Mouse (Mus musculus) B cell, adult 2 months (primary cell): ENCODE data around the gene Ahdc1.
"Not testable (repeated sequence)": the region's sequence is repeated elsewhere in the genome, so short reads cannot be mapped to it uniquely, and the experiment has no call there.

Experiments
- DNase-seq, 2 experiments: peaks; one replicate each; pipeline ENCODE4 v3.0.0; 2022

Ahdc1 gene

DNA sequence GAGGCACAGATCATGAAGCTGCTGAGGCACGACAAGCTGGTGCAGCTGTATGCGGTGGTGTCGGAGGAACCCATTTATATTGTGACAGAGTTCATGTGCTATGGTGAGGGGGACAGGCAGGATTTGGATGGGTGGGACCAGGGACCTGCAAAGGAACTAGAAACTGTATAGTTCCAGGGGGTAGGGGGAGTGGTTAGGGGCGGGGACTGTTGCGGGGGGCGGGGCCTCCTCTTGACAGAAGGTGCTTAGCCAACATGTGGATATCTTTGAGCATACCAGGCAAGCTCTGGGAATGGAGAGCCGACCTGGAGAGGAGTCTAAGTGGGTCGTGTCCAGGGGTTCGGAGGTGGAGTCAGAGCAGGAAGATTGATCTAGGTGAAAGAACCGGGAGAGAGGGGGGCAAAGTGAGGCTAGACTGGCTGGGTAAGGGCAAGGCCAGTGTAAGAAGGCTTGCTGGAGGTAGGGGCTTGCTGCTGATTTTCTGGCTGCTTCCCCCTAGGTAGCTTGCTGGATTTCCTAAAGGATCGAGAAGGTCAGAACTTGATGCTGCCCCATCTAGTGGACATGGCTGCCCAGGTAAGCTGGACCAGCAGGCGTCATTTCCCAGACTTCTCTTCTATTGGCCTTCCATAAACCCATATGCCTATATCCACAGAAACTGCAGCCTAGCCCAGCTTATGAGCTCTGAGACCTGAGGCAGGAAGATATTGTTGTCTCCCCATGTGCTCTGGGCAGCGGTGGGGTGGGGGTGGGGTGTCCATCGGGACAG lies 13.4 kb upstream of the Ahdc1 start:
- no peak for DNase-seq

DNA sequence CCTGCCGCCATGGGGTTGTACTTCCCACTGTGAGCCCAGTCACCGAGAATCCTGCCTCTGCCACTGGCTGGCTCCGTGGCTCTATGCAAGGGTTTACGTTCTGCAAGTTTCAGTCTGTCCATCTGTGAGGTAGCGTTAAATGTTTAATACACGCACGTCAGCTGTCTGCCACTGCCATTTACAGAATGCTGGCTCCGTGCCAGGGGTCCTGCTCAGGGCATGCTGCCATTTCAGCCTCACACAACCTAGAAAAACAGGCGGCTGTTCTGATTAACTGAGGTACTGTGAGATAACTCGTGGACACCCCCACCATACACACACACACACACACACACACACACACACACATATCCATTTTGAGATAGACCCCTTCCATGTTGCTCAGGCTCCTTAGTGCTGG lies 8.2 kb upstream of the Ahdc1 start:
- DNase-seq, result peak; percentile 27 to 30

DNA sequence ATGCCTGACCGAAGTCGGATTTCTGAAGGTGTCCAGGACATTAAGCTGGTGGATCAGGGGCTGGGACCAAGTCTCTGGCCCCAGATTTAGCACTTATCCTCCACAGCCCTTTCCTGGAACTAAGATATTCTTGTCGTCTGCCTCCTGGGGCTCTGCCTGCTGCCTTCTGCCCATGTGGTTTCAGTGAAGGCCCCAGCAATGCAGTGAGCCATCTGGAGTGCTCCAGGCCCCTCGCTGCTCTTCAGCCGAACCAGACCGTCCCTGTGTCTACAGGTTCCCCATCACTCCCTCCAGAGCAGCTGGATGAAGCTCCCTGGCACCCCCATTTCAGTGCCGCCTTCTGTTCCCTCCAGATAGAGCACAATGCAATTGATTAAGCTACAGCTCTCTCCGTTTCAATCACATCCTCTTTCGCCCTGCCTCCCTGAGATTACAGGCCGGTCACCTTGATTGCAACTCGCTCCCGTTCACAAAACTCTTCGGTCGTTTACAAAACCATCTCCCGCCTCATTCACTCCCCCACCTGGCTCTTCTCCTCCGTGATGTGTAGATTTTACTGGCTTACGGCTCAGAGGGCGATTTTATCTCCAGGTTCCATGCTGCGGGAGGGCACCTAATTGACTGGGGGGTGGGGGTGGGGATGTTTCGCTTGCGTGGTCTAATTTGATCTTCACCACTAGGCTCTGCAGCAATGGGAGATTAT lies 7.6 kb upstream of the Ahdc1 start:
- no peak for DNase-seq

DNA sequence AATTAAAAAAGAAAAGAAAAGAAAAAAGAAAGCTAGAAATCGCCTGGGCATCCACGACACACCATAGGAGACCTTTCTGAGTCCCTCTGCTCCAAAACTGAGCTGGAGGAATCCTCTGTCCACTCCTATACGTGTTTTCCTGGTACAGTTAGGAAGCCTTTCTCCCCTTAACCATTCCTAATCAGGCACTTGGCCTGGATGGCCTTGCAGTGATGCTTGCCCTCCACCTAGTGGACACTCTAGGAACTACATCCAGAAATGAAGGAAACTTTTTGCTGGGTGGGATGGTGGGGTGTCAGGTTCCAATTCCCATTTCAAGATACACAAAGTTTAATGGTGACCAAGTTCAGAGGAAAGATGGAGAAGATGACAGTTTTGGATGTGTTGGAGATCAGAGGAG lies 5.8 kb upstream of the Ahdc1 start:
- peak; percentile 82 for DNase-seq

DNA sequence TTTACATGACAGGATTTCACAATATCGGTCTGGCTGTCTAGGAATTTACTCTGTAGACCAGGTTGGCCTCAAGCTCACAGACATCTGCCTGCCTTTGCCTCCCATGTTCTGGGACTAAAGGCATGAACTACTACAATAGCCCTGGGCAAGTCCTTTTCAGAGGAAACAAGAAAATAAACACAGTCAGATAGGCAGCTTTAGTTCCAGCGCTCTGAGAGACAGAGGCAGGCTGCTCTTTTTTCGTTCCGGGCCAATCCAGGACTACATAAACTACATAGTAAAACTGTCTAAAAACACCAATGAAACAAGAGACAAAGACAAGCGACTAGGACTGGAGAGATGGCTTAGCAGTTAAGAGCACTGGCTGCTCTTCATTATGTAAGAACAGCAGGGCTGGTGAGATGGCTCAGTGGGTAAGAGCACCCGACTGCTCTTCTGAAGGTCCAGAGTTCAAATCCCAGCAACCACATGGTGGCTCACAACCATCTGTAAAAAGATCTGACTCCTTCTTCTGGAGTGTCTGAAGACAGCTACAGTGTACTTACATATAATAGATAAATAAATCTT lies 5.1 kb upstream of the Ahdc1 start:
- not testable (repeated sequence) for DNase-seq

DNA sequence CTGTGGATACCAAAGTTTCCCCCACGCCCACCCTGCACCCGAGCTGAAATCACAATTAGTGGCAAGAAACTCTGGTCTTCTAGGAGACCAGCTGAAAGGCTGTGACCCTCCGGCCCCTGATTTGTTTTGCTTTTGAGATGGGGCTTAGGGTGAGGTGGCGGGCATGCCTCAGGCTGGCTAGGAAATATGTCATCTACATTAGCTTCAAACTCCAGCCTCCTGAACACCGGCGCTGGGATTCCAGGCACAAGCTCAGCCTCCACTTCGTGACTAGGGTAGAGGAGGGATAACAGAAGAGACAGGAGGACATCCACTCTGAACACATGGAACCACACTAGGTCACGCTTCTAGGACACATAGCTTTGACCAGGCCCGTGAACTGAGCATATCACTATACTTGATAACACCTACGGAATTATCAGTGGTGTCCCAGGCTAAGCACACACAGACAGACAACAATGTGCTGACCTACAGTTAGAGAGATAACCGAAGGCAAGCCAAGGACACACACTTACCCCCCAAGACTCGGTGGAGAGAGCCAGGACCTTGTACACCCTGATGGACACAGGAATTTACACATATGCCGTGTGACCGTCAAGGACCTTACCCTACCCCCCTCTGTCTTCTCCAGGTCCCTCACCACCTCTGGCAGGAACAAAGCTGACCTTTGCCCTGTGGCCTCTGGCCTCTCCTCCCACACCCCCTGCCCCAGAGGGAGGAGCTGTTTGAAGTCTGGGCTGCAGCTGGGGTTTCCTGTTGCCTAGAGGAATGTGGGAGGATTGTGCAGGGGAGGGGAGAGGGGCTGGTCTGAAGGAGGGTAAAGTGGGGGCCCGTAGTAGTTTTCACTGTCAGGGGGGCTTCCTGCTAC lies 3.3 kb upstream of the Ahdc1 start:
- DNase-seq, result no peak

DNA sequence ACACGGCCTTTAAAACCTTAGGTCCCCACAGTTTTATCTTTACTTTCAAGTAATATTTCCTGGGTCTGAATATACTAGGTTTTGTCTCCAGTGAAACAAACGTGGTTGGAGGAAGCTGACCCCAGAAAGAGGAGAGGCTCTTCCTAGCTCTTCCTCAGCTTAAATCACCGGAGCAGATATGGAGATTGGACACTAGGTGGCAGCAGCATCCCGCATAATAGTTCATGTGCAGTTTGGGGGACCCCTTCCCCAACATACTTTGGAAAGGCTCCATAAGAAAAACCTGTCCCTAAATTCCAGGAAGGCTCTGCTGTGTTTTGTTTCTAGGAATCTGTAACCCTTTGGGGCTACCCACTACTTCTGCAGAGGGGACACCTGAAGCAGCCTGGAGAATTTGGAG lies 1.9 kb upstream of the Ahdc1 start:
- peak; percentile 79 to 81 for DNase-seq

DNA sequence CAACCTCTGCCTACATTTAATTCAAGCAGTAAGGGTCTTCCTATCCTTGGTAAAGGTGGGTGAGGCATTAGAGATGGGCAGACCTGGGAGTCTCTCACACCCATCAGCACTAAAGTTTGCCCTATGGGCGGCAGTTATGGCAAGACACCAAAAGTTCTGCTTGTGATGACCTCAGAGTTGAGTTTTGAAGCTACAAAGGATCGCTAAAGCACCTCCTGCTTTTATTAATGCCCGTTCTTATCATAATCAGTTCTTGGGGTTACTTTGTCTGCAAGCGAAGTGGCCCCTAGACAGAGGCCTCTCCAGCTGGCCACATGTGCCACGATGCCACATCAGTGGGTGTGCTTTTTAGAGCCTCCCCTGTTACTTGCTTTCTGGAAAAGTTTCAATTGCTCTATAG lies 1.4 kb upstream of the Ahdc1 start:
- DNase-seq, result no peak

DNA sequence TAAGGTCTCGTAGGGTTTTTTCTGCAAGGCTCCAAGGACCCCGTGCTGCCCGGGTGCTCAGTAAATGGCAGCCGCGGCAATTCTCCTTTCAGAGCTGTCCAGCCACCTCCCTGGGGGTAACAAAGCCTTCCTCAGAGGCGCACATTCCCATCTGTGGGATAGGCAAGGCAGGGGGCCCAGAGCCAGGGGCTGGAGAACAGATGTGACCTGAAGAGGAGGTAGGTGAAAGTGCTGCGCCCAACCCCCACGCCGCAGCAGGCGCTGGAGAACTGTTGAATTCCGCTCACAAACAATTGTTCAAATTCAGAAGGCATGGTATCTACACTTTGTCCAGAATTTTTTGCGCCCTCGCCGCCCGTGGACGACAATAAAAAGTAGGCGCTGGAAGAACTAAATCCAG lies 449 bp upstream of the Ahdc1 start:
- DNase-seq, result peak; percentile 10 to 20

DNA sequence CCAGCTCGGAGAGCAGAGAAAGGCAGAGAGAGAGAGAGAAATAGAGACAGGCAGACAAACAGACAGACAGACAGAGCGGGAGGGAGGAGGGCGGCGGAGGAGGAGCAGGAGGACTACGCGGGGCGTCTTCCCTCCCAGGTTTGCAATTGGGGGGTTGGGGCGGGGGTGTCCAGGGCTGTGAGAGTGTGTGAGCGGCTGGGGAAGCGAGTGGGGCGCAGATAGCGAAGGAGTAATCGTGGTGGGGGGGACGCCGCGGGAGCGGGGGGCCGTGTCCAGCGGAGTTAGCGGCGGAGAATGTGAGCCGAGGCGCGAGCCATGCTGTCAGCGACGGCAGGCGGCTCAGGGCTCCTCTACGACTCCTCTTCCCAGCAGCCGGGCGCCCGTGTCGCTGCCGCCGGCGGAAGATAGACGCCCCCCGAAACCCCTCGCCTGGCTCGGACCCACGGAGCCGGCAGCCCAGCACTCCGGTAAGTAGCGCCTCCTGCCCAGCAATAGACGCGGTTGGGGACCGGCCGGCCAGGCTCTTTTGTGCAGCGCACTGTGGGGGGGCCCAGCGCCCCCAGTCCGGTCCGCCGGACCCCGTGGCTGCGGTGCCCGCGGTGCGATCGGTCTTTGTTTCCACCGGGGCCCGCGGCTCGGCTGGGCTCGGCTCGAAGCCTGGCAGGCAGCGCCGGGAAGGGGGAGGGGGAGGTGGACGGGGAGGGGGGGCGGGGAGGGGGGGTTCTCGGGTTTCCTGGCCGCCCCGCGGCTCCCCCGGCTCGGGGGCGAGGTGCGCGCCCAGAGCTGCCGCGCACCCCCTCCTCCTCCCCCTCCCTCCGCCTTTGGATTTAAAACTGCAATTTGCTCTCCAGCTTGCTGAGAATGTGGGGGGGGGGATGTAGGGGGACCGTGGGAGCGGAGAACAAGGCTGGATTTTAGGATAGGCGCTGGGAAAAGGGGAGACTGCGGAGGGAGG lies 1.0 kb downstream of the Ahdc1 start:
- peak; percentile 47 to 49 for DNase-seq

DNA sequence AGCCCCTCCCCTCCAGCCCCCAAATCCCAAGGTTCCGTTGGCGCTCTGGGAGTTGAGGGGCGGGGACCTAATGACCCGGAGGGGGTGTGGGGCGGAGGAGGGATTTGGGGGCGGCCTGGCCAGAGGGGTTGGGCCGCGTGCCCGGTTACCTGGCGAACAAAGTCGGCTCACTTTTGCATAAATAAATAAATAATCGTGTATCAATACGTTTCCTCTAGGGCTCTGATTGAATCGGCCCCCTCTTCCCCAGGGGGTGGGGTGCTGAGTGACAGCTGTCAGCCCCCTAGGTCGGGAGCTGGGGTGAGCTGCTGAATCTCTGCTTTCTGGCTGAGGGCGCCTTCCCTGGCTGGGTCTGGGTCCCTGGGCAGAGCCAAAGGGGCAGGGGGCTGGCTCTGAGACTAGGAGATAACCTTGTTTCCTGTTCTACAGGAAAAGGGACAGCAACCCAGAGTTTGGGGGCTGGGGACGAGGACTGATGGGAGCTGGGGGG lies 1.8 kb downstream of the Ahdc1 start:
- peak; percentile 42 to 51 for DNase-seq

DNA sequence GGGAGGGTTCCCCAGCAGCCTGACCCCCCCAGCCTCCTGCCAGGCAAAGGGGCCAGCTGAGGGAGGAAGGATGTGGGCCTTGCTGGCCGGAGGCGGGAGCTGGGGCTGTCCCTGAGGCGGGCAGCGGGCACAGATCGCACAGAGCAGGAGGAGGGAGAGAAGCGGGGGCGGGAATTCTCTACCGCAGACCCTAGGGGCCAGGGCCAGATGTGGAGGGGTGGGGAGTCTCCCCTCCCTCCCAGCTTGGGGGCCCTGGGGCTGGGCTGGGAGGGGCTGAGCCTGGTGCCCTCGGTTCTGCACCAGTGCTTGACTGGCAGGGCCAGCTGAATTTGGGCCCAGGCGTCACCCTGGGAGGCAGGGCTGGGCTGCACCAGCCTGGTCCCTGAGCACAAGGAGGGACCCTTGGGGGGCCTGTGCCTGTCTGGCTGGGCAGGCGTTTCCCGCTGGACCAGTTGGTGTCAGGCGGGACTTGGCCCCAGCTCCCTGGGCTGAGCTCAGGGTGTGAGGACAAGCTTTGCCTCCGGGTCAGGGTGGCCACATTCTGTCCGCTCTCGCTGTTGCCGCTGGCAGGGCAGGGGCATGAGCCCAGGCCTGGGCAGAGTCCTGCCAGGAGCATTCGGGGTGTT lies 2.3 kb downstream of the Ahdc1 start:
- DNase-seq, result peak; percentile 38 to 40

DNA sequence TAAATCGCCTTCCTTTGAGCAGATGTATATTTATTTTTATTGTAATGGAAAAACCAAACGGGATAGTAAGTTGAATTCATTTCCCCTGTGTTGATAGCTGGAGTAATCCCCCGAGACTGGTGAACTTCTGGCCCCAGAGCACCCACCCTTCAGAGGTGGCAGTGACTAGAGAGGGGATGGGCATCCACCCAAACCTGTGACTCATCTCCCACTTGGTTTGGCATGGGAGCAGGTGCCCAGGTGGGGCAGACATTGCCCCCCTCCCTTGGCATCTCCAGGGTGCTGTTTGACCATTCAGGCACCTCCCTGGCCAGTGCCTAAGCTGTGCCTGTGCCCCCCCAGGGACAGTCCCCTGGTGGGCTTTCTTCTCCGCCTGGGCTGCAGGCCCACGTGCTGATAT lies 3.0 kb downstream of the Ahdc1 start:
- peak; percentile 15 to 24 for DNase-seq

DNA sequence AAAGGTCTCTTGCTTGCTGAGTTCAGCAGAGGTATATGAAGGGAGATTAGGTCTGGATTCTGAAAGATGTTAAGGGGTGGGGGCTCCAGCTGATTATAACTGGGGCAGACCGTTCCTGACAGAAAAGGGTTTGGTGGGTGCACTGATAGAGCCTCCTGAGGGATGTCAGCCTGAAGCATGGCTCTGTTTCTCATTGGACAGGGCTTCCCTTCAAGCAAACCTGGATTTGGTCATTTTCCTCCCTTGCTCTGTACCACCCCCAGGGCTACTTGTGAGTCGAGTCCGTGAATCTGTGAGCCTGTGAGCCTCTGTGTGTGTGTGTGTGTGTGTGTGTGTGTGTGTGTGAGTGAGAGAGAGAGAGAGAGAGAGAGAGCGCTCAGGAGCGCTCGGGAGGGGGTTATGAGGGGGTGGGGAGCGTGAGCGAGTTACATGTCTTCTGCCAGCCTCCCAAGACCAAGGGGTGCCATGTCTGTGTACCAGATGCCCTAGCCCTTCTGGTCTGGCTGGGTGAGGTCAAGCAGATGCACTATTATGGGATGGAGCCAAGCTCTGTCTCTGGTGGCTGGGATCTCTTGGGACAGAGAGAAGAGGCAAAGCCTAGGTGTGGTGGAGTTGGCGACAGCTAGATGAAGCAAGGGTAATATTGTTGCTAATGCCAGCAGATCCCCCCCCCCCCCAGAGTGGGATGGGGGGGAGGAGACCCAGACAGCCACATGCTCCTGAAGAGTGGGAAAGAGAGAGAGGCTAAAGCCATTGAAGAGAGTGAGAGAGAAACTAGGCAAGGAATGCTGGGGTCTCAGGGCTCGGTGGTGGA lies 4.0 kb downstream of the Ahdc1 start:
- DNase-seq, result no peak

DNA sequence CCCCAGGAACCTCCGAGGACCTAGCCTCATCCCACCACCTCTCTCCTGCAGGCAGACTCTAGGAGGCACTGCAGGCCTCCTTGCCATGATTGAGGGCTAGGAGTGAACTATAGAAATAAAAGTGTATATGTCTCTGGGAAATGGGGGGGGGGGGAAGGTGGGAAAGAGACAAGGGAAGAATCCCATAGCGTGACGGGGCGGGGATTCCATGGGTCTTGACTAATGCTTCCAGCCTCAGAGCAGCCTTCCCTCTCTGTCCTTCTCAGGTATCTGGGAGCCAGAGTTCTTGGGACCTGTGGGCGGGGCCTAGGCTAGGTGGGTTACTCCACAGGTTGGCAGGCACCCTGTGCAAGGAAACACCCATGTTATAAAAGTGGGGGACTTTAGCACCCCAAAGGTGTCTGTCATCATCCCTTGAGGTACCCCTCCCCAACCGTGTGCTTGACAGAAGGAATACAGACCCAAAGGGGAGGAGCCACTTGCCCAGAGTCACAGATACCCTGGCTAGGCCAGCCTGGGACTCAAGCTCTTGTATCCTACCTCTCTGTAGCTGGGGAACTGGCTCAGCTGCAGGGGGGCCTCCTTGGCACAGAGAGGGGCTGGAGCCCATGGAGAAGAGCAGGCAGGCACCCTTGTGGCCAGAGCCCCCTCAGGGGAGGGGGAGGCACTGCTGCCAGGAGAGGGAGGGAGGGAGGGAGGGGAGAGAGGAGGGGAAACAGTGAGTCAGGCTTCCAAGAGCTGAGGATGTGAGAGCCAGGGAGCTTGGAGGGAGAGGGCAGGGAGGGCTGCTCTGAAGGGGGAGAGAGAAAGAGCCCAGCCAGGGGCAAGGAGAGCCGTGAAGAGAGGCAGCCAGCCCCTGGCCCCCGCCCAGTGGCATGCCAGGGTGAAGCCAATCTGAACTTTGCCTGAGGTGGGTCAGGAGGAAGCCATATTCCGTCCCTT lies 4.9 kb downstream of the Ahdc1 start:
- no peak for DNase-seq

DNA sequence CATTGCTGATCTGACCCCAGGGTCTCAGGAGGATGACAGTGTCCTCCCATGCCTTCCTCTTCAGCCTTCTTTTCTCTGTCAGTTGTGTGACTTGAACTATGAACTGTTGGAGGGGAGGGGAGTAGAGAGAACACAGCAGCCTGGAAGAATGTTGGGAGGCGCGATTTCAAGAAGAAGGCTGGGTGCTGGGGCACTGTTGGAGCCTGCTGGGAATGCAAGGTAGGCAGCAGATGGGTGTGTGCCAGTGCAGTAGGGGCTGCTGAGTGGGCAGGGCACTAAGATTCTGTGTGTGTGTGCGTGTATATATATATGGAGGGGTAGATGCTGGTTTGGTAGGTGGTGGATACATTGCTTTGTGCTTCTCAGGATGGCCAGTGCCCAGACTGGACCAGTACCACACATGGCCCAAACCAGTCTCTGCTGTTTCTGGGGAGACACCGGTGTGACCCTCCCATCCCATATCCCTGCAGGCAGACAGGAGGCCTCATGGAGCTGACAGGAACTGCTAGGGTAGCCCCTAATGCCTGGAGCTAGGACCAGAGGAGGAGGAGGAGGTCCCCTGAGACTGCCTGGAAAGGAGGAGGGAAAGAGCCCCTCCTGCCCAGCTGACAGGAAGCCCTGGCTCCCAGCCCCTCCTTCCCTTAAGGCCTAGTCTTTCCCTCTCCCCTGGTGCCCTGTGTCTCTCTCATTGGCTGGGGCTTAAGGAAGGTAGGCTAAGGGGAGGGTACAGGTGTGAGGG lies 5.8 kb downstream of the Ahdc1 start:
- DNase-seq, result no peak

DNA sequence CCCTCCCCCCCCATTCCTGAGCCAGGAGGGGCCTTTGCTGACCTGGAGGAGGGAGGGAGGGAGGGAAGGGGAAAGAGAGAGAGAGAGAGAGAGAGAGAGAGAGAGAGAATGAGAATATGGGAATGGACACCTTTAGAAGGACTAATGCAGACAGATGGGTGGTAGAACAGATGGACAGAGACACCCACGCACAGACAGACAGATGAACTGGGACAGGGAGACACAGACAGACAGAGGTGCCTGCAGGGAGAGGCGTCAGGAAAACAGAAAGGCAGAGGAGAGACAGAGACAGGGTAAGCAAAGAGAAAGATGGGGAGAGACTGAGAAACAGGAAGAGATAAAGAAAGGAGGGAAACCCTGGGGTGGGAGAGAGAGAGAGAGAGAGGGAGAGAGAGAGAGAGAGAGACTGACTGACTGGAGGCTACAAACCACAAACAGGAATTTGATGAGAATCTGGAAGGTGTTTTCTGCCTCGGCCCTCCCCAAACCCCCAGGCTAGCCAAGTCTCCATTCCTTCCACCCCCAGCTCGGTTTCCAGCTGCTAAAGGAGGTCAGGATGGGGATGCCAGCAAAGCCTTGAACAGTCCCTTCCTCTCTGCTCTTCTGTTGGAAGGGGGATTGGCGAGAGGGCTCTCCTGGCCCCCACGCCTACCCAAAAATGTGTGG lies 6.7 kb downstream of the Ahdc1 start:
- no peak for DNase-seq

DNA sequence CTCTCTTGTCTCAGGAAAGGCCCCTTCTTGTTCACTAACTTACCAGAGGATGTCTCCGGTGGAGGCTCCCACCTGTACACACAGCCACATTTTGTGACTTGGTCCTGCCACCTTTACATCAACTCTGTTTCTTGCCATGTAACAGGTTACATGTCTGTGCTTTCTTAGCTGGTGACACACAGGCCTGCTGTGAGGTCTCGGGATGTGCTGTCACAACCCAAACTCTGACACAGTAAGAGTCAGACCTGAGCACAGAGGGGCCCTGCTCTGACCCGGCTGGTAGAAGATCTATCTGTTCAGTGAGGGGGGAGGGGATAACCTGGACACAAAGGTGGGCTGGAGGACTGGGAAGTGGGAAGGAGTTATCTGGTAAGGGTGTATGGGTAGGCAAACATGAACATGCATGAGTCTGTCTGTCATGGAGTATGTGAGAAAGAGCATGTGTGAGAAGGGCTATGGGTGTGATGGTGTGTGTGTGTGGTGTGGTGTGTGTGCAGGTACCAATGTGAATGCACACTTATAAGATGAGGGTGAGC lies 7.3 kb downstream of the Ahdc1 start:
- no peak for DNase-seq
